28 mouse cellular contexts compared by ENCODE assay signal in the genomic region with DNA sequence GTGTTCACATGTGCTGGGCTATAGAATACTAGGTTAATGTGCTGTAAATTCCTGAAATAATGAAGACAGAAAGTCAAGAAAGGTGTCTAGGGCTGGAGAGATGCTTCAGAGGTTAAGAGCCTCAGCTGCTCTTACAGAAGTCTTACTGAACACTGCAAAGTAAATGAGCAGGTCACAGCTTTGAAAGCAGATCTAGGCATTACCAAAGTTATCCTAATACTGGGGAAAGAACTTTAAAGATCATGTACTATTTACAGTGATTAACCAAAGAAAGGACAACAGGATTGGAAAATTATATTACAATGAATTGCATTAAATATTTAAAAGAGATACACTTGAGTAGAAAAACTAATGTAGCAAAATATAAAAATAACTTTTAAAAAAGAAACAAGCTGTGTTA. TPM values are rescaled to one million over a fixed set of nuclear protein-coding genes. Genes with fewer than 3 reads are reported as not detected.
DNase-seq lines count a peak whose midpoint lies in the region; ATAC-seq and TF ChIP-seq lines count a peak whose summit lies in the region.
"Had no signal": no experiment of that assay in that cellular context is flagged by ENCODE, and none has a peak within 500 bp of the region (broad histone marks: within the 10 kb centered on the region; RNA-seq: fewer than 3 reads in every experiment).

No protein-coding gene starts in this region.

- peak overlapping the region; percentile 70 for H3K4me3 ChIP-seq in megakaryocyte, embryonic 14.5 days (replicated peaks)
- H3K4me3 ChIP-seq in CH12.LX (replicated peaks in 1 of 3; ENCODE audit: low read depth in 2 of 3, low read length in 2 of 3, poor library complexity in 1 of 3): no peak overlapping the region
- no peak overlapping the region for H3K4me3 ChIP-seq in bone marrow macrophage, adult 2 months (ENCODE audit: insufficient read depth, low read length)
- no peak overlapping the region for H3K4me3 ChIP-seq in kidney, embryonic 15.5 days (replicated peaks)
- no peak overlapping the region for H3K4me3 ChIP-seq in hindbrain, embryonic 16.5 days (ENCODE audit: low read length)
- H3K4me3 ChIP-seq: embryonic facial prominence, embryonic 13.5 days; embryonic facial prominence, embryonic 15.5 days; erythroblast, embryonic 14.5 days; forebrain, embryonic 10.5 days; forebrain, embryonic 12.5 days had no signal

- H3K27me3 ChIP-seq in megakaryocyte, embryonic 14.5 days (replicated peaks): no peaks in the 10 kb centered on the region
- no peaks in the 10 kb centered on the region for H3K27me3 ChIP-seq in CH12.LX (replicated peaks)
- H3K27me3 ChIP-seq in kidney, embryonic 15.5 days: no peaks in the 10 kb centered on the region
- H3K27me3 ChIP-seq in hindbrain, embryonic 16.5 days (replicated peaks; ENCODE audit: control insufficient read depth, insufficient read depth, low read length): no peaks in the 10 kb centered on the region
- H3K27me3 ChIP-seq: embryonic facial prominence, embryonic 13.5 days; embryonic facial prominence, embryonic 15.5 days; forebrain, embryonic 12.5 days had no signal

- in situ Hi-C loops in CH12.LX (cut with MboI; ENCODE audit: low pct_ligation_motif_present, low pct_unique_long_range_greater_than_20kb, low sequenced_read_pairs): loop anchor here (5.0 kb wide), 1 partner anchor 33 kb away; no protein-coding TSS in a partner anchor

- no peak for TF ChIP-seq RAD21 in CH12.LX (IDR thresholded peaks at IDR 0.05; ENCODE audit: low read depth, low read length)

- DNase-seq in CH12.LX (ENCODE audit: extremely low read depth): no peak
- DNase-seq in spleen, postnatal 10 days (ENCODE audit: low spot score in 2 of 2): no peak
- DNase-seq: adrenal gland, adult 8-10 months; adrenal gland, postnatal 14 days; adrenal gland, postnatal 36 days; B cell, adult 2 months; cerebellum, adult 11 months; cerebellum, adult 18-20 months; cerebellum, adult 8-10 months; cerebellum, adult 9-11 months; cerebellum, postnatal 14 days; cerebellum, postnatal 36 days; embryo, embryonic 11 days had no signal

- H3K36me3 ChIP-seq in megakaryocyte, embryonic 14.5 days (replicated peaks; ENCODE audit: low read length): peaks cover 92% of the 10 kb centered on the region
- peaks cover 32 to 56% of the 10 kb centered on the region in 2 experiments for H3K36me3 ChIP-seq in CH12.LX (replicated peaks in 1 of 2; ENCODE audit: control insufficient read depth in 1 of 2, insufficient read depth in 1 of 2, low read length in 1 of 2)
- H3K36me3 ChIP-seq in kidney, embryonic 15.5 days: no peaks in the 10 kb centered on the region
- 0 out of 2 replicates have a peak, but pooled peaks cover under 1% of the 10 kb centered on the region for H3K36me3 ChIP-seq in hindbrain, embryonic 16.5 days (ENCODE audit: control insufficient read depth, insufficient read depth, low read length)
- H3K36me3 ChIP-seq: embryonic facial prominence, embryonic 13.5 days; embryonic facial prominence, embryonic 15.5 days; forebrain, embryonic 10.5 days; forebrain, embryonic 12.5 days had no signal

- TF ChIP-seq POLR2A in CH12.LX (IDR thresholded peaks at IDR 0.05; ENCODE audit: low read depth, low read length): no peak
- TF ChIP-seq POLR2A in bone marrow macrophage, adult 2 months (IDR thresholded peaks at IDR 0.05; ENCODE audit: borderline replicate concordance, low read depth, low read length): no peak

- peak overlapping the region; percentile 99 for H3K4me2 ChIP-seq in CH12.LX (ENCODE audit: insufficient read depth, low read depth, poor library complexity, severe bottlenecking)
- no peak overlapping the region for H3K4me2 ChIP-seq in kidney, embryonic 15.5 days
- no peak overlapping the region for H3K4me2 ChIP-seq in hindbrain, embryonic 16.5 days (ENCODE audit: low read length)
- H3K4me2 ChIP-seq: embryonic facial prominence, embryonic 13.5 days; embryonic facial prominence, embryonic 15.5 days; forebrain, embryonic 12.5 days had no signal

- H3K79me2 ChIP-seq in CH12.LX (replicated peaks; ENCODE audit: control insufficient read depth, extremely low read depth, insufficient read depth, poor library complexity, severe bottlenecking): peaks cover 85% of the 10 kb centered on the region

- H3K9ac ChIP-seq in CH12.LX (ENCODE audit: insufficient read depth, low read depth): peak overlapping the region; percentile 73
- H3K9ac ChIP-seq in kidney, embryonic 15.5 days: no peak overlapping the region
- no peak overlapping the region for H3K9ac ChIP-seq in hindbrain, embryonic 16.5 days (ENCODE audit: low read depth, low read length)
- H3K9ac ChIP-seq: embryonic facial prominence, embryonic 13.5 days; embryonic facial prominence, embryonic 15.5 days; forebrain, embryonic 12.5 days had no signal

- H3K4me1 ChIP-seq in megakaryocyte, embryonic 14.5 days: peaks cover 92% of the 10 kb centered on the region
- peaks cover 22 to 96% of the 10 kb centered on the region in 2 experiments for H3K4me1 ChIP-seq in CH12.LX (ENCODE audit: control insufficient read depth in 1 of 2, insufficient read depth in 2 of 2)
- peaks cover 46% of the 10 kb centered on the region for H3K4me1 ChIP-seq in bone marrow macrophage, adult 2 months (ENCODE audit: control insufficient read depth, insufficient read depth, low read length)
- H3K4me1 ChIP-seq in kidney, embryonic 15.5 days: no peaks in the 10 kb centered on the region
- no peaks in the 10 kb centered on the region for H3K4me1 ChIP-seq in hindbrain, embryonic 16.5 days (ENCODE audit: control insufficient read depth, insufficient read depth, low read depth, low read length)
- H3K4me1 ChIP-seq: embryonic facial prominence, embryonic 13.5 days; embryonic facial prominence, embryonic 15.5 days; forebrain, embryonic 10.5 days; forebrain, embryonic 12.5 days had no signal

- TF ChIP-seq CTCF in CH12.LX (conservative IDR thresholded peaks at IDR 0.05 in 1 of 2, IDR thresholded peaks at IDR 0.05 in 1 of 2; ENCODE audit: low read depth in 2 of 2, low read length in 2 of 2): no peak
- TF ChIP-seq CTCF in bone marrow macrophage, adult 2 months (IDR thresholded peaks at IDR 0.05; ENCODE audit: low read depth, low read length): no peak

- H3K27ac ChIP-seq in CH12.LX (ENCODE audit: insufficient read depth, low read depth): peak overlapping the region; percentile 85
- H3K27ac ChIP-seq in bone marrow macrophage, adult 2 months (ENCODE audit: insufficient read depth, low read depth, low read length): peak overlapping the region; percentile 17; the same call in 1 of the 2 replicates
- H3K27ac ChIP-seq in kidney, embryonic 15.5 days: no peak overlapping the region
- no peak overlapping the region for H3K27ac ChIP-seq in hindbrain, embryonic 16.5 days (ENCODE audit: low read depth, low read length)
- H3K27ac ChIP-seq: embryonic facial prominence, embryonic 13.5 days; embryonic facial prominence, embryonic 15.5 days; forebrain, embryonic 10.5 days; forebrain, embryonic 12.5 days had no signal

- dilution Hi-C loops in CH12.LX (cut with MboI; ENCODE audit: extremely low pct_ligation_motif_present, extremely low pct_unique_long_range_greater_than_20kb, low sequenced_read_pairs): no loop called here

- ATAC-seq in megakaryocyte, adult 5-6 weeks (ENCODE audit: poor library complexity, severe bottlenecking): no peak
- ATAC-seq in kidney, embryonic 15.5 days (replicated peaks; ENCODE audit: low FRiP score): no peak
- ATAC-seq in hindbrain, embryonic 16.5 days: no peak
- ATAC-seq: activated CD4-positive, CD25-positive, alpha-beta regulatory T cell, adult 4 months; CD4-positive, CD25-positive, alpha-beta regulatory T cell, adult 4 months; forebrain, embryonic 14.5 days; forebrain, embryonic 16.5 days; Patski had no signal

- TF ChIP-seq EP300 in CH12.LX (IDR thresholded peaks at IDR 0.05; ENCODE audit: low read length): no peak

- no peaks in the 10 kb centered on the region for H3K9me3 ChIP-seq in megakaryocyte, embryonic 14.5 days
- H3K9me3 ChIP-seq in CH12.LX (replicated peaks; ENCODE audit: low read length): no peaks in the 10 kb centered on the region
- no peaks in the 10 kb centered on the region for H3K9me3 ChIP-seq in kidney, embryonic 15.5 days (replicated peaks)
- no peaks in the 10 kb centered on the region for H3K9me3 ChIP-seq in hindbrain, embryonic 16.5 days (ENCODE audit: control insufficient read depth, low read length)
- H3K9me3 ChIP-seq: embryonic facial prominence, embryonic 13.5 days; embryonic facial prominence, embryonic 15.5 days; forebrain, embryonic 10.5 days; forebrain, embryonic 12.5 days had no signal

RNA-seq across cellular contexts. Expression of gene Fbxo48, which starts 48.8 kb away (rescaled TPM):
- not detected in 2 replicates for polyA plus RNA-seq in megakaryocyte, embryonic 14.5 days (2012; ENCODE audit: insufficient read depth, low replicate concordance)
- 10.6 and 11.4 TPM in 2 replicates for total RNA-seq in megakaryocyte, adult 5-6 weeks (2015)
- total RNA-seq in megakaryocyte, adult 5-6 weeks (2017): 11.3 and 12.2 TPM in 2 replicates
- total RNA-seq in CH12.LX (2012; rRNA removed) (5.8 and 7.0 TPM in 2 replicates), CH12.LX (2014; rRNA removed) (6.5 and 9.0 TPM in 2 replicates)
- polyA plus RNA-seq in CH12.LX (2012; ENCODE audit: insufficient read length, low read depth): 10.3 and 11.1 TPM in 2 replicates
- polyA plus RNA-seq in bone marrow macrophage, adult 2 months (2012; ENCODE audit: insufficient read depth, insufficient read length, missing spikeins): 3.3 and 4.0 TPM in 2 replicates
- polyA plus RNA-seq in kidney, embryonic 15.5 days (2015; fragmentation: Nextera tagmentation; extraction: Ambion mirVana): 1.3 and 1.4 TPM in 2 replicates
- 0.40 and 0.71 TPM in 2 replicates for polyA plus RNA-seq in hindbrain, embryonic 16.5 days (2015; fragmentation: Nextera tagmentation; extraction: Ambion mirVana)

RNA-seq across cellular contexts. Expression of gene Cnrip1, which starts 51.5 kb away (rescaled TPM):
- 0.21 TPM in 1 of 2 replicates, not detected in the other for polyA plus RNA-seq in megakaryocyte, embryonic 14.5 days (2012; ENCODE audit: insufficient read depth, low replicate concordance)
- 0.51 and 0.89 TPM in 2 replicates for total RNA-seq in megakaryocyte, adult 5-6 weeks (2015)
- 0.66 TPM in 1 of 2 replicates, not detected in the other for total RNA-seq in megakaryocyte, adult 5-6 weeks (2017)
- total RNA-seq in CH12.LX (2012; rRNA removed) (not detected in 2 replicates), CH12.LX (2014; rRNA removed) (not detected in 2 replicates)
- polyA plus RNA-seq in CH12.LX (2012; ENCODE audit: insufficient read length, low read depth): not detected in 2 replicates
- polyA plus RNA-seq in bone marrow macrophage, adult 2 months (2012; ENCODE audit: insufficient read depth, insufficient read length, missing spikeins): 13.6 and 14.3 TPM in 2 replicates
- 30.0 and 34.2 TPM in 2 replicates for polyA plus RNA-seq in kidney, embryonic 15.5 days (2015; fragmentation: Nextera tagmentation; extraction: Ambion mirVana)
- polyA plus RNA-seq in hindbrain, embryonic 16.5 days (2015; fragmentation: Nextera tagmentation; extraction: Ambion mirVana): 162 and 189 TPM in 2 replicates
- polyA plus RNA-seq: erythroblast, embryonic 14.5 days had no signal

RNA-seq across cellular contexts. Expression of gene Plek, which starts 52.2 kb away (rescaled TPM):
- polyA plus RNA-seq in megakaryocyte, embryonic 14.5 days (2012; ENCODE audit: insufficient read depth, low replicate concordance): 5.5 and 36.0 TPM in 2 replicates
- total RNA-seq in megakaryocyte, adult 5-6 weeks (2015): 117 and 124 TPM in 2 replicates
- total RNA-seq in megakaryocyte, adult 5-6 weeks (2017): 132 and 133 TPM in 2 replicates
- total RNA-seq in CH12.LX (2012; rRNA removed) (137 and 166 TPM in 2 replicates), CH12.LX (2014; rRNA removed) (354 and 376 TPM in 2 replicates)
- polyA plus RNA-seq in CH12.LX (2012; ENCODE audit: insufficient read length, low read depth): 223 and 229 TPM in 2 replicates
- 85.9 and 86.2 TPM in 2 replicates for polyA plus RNA-seq in bone marrow macrophage, adult 2 months (2012; ENCODE audit: insufficient read depth, insufficient read length, missing spikeins)
- 1.6 and 2.9 TPM in 2 replicates for polyA plus RNA-seq in kidney, embryonic 15.5 days (2015; fragmentation: Nextera tagmentation; extraction: Ambion mirVana)
- 3.9 and 4.1 TPM in 2 replicates for polyA plus RNA-seq in hindbrain, embryonic 16.5 days (2015; fragmentation: Nextera tagmentation; extraction: Ambion mirVana)
- polyA plus RNA-seq: Patski had no signal

Comparison
In these comparisons a context has a peak if more than half of its experiments do, and no peak if none do; other contexts are left out.
1. H3K27ac ChIP-seq: peak in CH12.LX (single experiment) and bone marrow macrophage, adult 2 months (single experiment); none in kidney, embryonic 15.5 days (single experiment) and hindbrain, embryonic 16.5 days (single experiment).
2. RNA of gene Cnrip1, which starts 51.5 kb away (polyA plus RNA-seq): 162 to 189 TPM in hindbrain, embryonic 16.5 days, 30.0 to 34.2 TPM in kidney, embryonic 15.5 days and 13.6 to 14.3 TPM in bone marrow macrophage, adult 2 months; 0.21 TPM in megakaryocyte, embryonic 14.5 days and not detected in CH12.LX; every median in the first group is over 10 times any median in the second.